Mouse (Mus musculus) CH12.LX (cell line): ENCODE measurements around the gene Car5a. TPM values are rescaled to one million over a fixed set of nuclear protein-coding genes. Genes with fewer than 3 reads are reported as not detected.
A peak's percentile ranks its signal among the peaks of the same experiment; 100 is the strongest.

Experiments
- DNase-seq: peaks from one replicate; pipeline ENCODE4 v3.0.0-alpha.2; 2013; ENCODE audit errors: extremely low read depth
- H3K27ac ChIP-seq: 2 replicates; pipeline ENCODE4 v1.5.1; 2012; ENCODE audit warnings: low read depth, mild to moderate bottlenecking, control low read depth, moderate library complexity; ENCODE audit not compliant: insufficient read depth
- H3K27me3 ChIP-seq: replicated peaks from 2 replicates; pipeline ENCODE3; 2012; ENCODE audit warnings: inconsistent platforms
- H3K36me3 ChIP-seq, 2 experiments: replicated peaks in 1 of 2; 2 replicates each; pipeline versions ENCODE3 to v1.6.1; 2012; ENCODE audit warnings: inconsistent platforms in 1 of 2, low read length in 1 of 2, mild to moderate bottlenecking in 1 of 2, mixed read lengths in 1 of 2, moderate library complexity in 1 of 2; ENCODE audit not compliant: control insufficient read depth in 1 of 2, insufficient read depth in 1 of 2
- H3K4me1 ChIP-seq, 2 experiments: 2 replicates each; pipeline ENCODE4 v1.6.1; 2012; ENCODE audit warnings: inconsistent platforms in 1 of 2, moderate library complexity in 1 of 2; ENCODE audit not compliant: insufficient read depth in 2 of 2, control insufficient read depth in 1 of 2
- H3K4me2 ChIP-seq: 2 replicates; pipeline ENCODE4 v1.6.1; 2012; ENCODE audit warnings: low read depth, mild to moderate bottlenecking, control low read depth; ENCODE audit not compliant: poor library complexity, insufficient read depth, severe bottlenecking
- H3K4me3 ChIP-seq, 3 experiments: fragments of 150-350 bp in 1 of 3; sonication (generic) in 1 of 3; replicated peaks in 1 of 3; 2 replicates each; pipeline versions ENCODE3 to v1.5.1; 2011 to 2012; ENCODE audit warnings: low read depth in 2 of 3, low read length in 2 of 3, mild to moderate bottlenecking in 2 of 3, moderate library complexity in 2 of 3, control low read depth in 1 of 3, improper control_type of control experiment in 1 of 3, inconsistent platforms in 1 of 3, mixed read lengths in 1 of 3; ENCODE audit not compliant: poor library complexity in 1 of 3
- H3K79me2 ChIP-seq: replicated peaks from 2 replicates; pipeline ENCODE4 v1.6.1; 2012; ENCODE audit warnings: mild to moderate bottlenecking, moderate library complexity; ENCODE audit not compliant: control insufficient read depth, poor library complexity, insufficient read depth, severe bottlenecking; ENCODE audit errors: extremely low read depth
- H3K9ac ChIP-seq: 2 replicates; pipeline ENCODE4 v1.6.1; 2012; ENCODE audit warnings: low read depth, mild to moderate bottlenecking, control low read depth, moderate library complexity; ENCODE audit not compliant: insufficient read depth
- H3K9me3 ChIP-seq: replicated peaks from 2 replicates; pipeline ENCODE3; 2012; ENCODE audit warnings: low read length, inconsistent platforms, mixed read lengths
- BHLHE40 ChIP-seq: IDR thresholded peaks from 2 replicates; pipeline ENCODE4 v1.6.1; 2011; ENCODE audit warnings: mild to moderate bottlenecking, low read depth, low read length, improper control_type of control experiment
- CHD1 ChIP-seq: IDR thresholded peaks from 2 replicates; pipeline ENCODE4 v1.6.1; 2012; ENCODE audit warnings: low read depth, low read length, improper control_type of control experiment, inconsistent platforms
- CHD2 ChIP-seq: IDR thresholded peaks from 2 replicates; pipeline ENCODE4 v1.6.1; 2011; ENCODE audit warnings: low read length, improper control_type of control experiment
- E2F4 ChIP-seq: IDR thresholded peaks from 2 replicates; pipeline ENCODE4 v1.6.1; 2011; ENCODE audit warnings: low read depth, low read length, improper control_type of control experiment; ENCODE audit not compliant: insufficient replicate concordance
- ELF1 ChIP-seq: IDR thresholded peaks from 2 replicates; pipeline ENCODE4 v1.6.1; 2014; ENCODE audit warnings: low read depth, mild to moderate bottlenecking, inconsistent platforms, low read length, improper control_type of control experiment
- EP300 ChIP-seq: IDR thresholded peaks from 2 replicates; pipeline ENCODE4 v1.6.1; 2011; ENCODE audit warnings: low read length, improper control_type of control experiment
- ETS1 ChIP-seq: conservative IDR thresholded peaks from 2 replicates; pipeline ENCODE4 v1.6.1; 2012; ENCODE audit warnings: low read depth, mild to moderate bottlenecking, inconsistent platforms, low read length, improper control_type of control experiment, moderate library complexity
- IRF4 ChIP-seq: IDR thresholded peaks from 2 replicates; pipeline ENCODE4 v1.6.1; 2014; ENCODE audit warnings: low read depth, mild to moderate bottlenecking, inconsistent platforms, low read length, improper control_type of control experiment
- MAFK ChIP-seq: IDR thresholded peaks from 2 replicates; pipeline ENCODE4 v1.6.1; 2011; ENCODE audit warnings: low read length, improper control_type of control experiment; ENCODE audit not compliant: insufficient replicate concordance
- MXI1 ChIP-seq: IDR thresholded peaks from 2 replicates; pipeline ENCODE4 v1.6.1; 2011; ENCODE audit warnings: mild to moderate bottlenecking, low read depth, low read length, improper control_type of control experiment
- MYC ChIP-seq: IDR thresholded peaks from 2 replicates; pipeline ENCODE4 v1.6.1; 2011; ENCODE audit warnings: low read depth, mild to moderate bottlenecking, improper control_type of control experiment, low read length
- NELFE ChIP-seq: IDR thresholded peaks from 2 replicates; pipeline ENCODE4 v1.6.1; 2011; ENCODE audit warnings: low read depth, low read length, improper control_type of control experiment
- NRF1 ChIP-seq: IDR thresholded peaks from 2 replicates; pipeline ENCODE4 v1.6.1; 2014; ENCODE audit warnings: low read depth, mild to moderate bottlenecking, inconsistent platforms, low read length, improper control_type of control experiment, moderate library complexity
- PAX5 ChIP-seq: IDR thresholded peaks from 2 replicates; pipeline ENCODE4 v1.6.1; 2012; ENCODE audit warnings: low read length, inconsistent platforms, mixed read lengths
- POLR2A ChIP-seq: IDR thresholded peaks from 2 replicates; pipeline ENCODE4 v1.6.1; 2011; ENCODE audit warnings: low read depth, mild to moderate bottlenecking, improper control_type of control experiment, low read length
- RCOR1 ChIP-seq: conservative IDR thresholded peaks from 2 replicates; pipeline ENCODE4 v1.6.1; 2012; ENCODE audit warnings: low read depth, mild to moderate bottlenecking, inconsistent platforms, low read length, improper control_type of control experiment
- SMC3 ChIP-seq: IDR thresholded peaks from 2 replicates; pipeline ENCODE4 v1.6.1; 2011; ENCODE audit warnings: low read depth, low read length, improper control_type of control experiment
- TBP ChIP-seq: conservative IDR thresholded peaks from 2 replicates; pipeline ENCODE4 v1.6.1; 2011; ENCODE audit warnings: low read depth, low read length, improper control_type of control experiment
- USF1 ChIP-seq: IDR thresholded peaks from 2 replicates; pipeline ENCODE4 v1.6.1; 2014; ENCODE audit warnings: low read depth, mild to moderate bottlenecking, inconsistent platforms, low read length, improper control_type of control experiment
- USF2 ChIP-seq: conservative IDR thresholded peaks from 2 replicates; pipeline ENCODE4 v1.6.1; 2011; ENCODE audit warnings: low read depth, low read length, improper control_type of control experiment
- ZKSCAN1 ChIP-seq: IDR thresholded peaks from 2 replicates; pipeline ENCODE4 v1.6.1; 2012; ENCODE audit warnings: low read depth, inconsistent platforms, low read length, improper control_type of control experiment, borderline replicate concordance
- ZMIZ1 ChIP-seq: IDR thresholded peaks from 2 replicates; pipeline ENCODE4 v1.6.1; 2012; ENCODE audit warnings: low read depth, mild to moderate bottlenecking, inconsistent platforms, low read length, improper control_type of control experiment
- ZNF384 ChIP-seq: IDR thresholded peaks from 2 replicates; pipeline ENCODE4 v1.6.1; 2012; ENCODE audit warnings: low read depth, low read length, improper control_type of control experiment, inconsistent platforms
- dilution Hi-C: fragments of 300-500 bp; cut with MboI; formaldehyde crosslinking; loops from 2 replicates; pipeline ENCODE4 v1.14.3; 2020; ENCODE audit warnings: low sequenced_read_pairs; ENCODE audit not compliant: extremely low pct_unique_long_range_greater_than_20kb, extremely low pct_ligation_motif_present
- in situ Hi-C: fragments of 300-500 bp; cut with MboI; formaldehyde crosslinking; loops from 3 replicates; pipeline ENCODE4 v1.14.3; 2019; ENCODE audit warnings: low sequenced_read_pairs, low pct_ligation_motif_present, low pct_unique_long_range_greater_than_20kb, mixed read lengths
- polyA plus RNA-seq: library from polyadenylated mRNA; unstranded; fragments of >175 nt; gene quantifications from 2 replicates; pipeline ENCODE4 v1.2.1, GENCODE M21; 2012; ENCODE audit warnings: low read depth; ENCODE audit not compliant: insufficient read length
- total RNA-seq, 2 experiments: library from RNA; depleted of rRNA; stranded (reverse); fragments of 300-350 nt in 1 of 2; fragments of >200 nt in 1 of 2; gene quantifications; 2 replicates each; pipeline ENCODE4 v1.2.3; 2012 to 2014

Car5a gene
- total and polyA plus RNA-seq, 3 experiments = 1.6 to 9.7 TPM; not detected in 1

DNA sequence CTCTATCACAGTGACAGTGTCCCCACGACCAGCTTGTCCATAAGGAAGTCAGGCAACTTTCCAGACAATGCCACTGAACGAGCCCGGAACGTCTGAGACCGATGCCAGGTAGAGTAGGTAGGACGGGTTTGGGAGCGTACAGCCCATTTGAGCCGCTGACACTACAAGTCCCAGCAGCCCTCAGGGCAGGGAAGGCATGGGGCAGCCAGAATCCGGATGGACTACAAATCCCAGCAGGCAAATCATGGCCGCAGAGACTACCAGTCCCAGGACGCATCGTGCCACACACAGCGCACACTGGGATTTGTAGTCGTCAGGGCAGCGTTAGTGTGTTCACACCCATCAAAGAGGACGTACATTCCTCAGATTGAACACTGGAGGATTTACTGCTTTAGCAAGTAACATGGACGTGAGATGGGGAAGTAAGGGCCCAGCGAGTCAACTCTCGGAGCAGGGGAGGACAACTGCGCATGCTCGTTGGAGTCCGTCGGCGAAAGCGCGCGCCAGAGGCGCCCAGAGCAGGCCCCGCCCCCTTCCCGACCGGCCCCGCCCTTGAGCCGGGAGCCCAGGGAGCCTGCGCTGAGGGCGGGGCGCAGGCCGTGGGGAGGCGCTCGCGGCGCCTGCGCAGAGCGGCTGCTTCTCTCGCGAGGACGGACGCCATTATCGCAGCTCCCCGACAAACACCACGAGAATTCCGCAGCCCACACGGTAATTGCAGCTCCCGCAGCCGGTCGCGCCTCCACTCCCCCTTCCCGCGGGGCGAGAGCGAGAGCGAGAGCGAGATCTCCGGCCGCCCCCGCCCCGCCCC lies 5.4 kb upstream of the Car5a start (continued):
- peak; percentile 83 for TF ChIP-seq IRF4
- TF ChIP-seq, all 38 proteins: peak for 21

DNA sequence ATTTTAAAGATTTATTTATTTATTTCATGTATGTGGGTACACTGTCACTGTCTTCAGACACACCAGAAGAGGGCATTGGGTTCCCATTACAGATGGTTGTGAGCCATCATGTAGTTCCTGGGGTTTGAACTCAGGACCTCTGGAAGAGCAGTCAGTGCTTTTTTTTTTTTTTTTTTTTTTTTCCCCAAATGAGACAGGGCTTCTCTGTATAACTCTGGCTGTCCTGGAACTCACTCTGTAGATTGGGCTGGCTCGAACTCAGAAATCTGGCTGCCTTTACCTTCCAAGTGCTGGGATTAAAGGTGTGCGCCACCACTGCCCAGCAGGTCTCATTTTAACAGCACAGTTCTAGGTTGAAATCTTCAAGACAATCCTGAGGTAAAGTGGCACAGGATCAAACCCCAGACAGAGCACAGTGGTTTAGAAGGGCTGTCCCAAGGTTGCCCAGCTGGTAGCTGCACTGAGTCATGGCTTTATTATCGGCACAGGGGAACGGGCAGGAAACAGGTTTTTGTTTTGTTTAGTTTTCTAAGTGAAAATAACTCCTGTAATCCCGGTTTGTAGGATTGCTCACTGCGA lies 4.6 kb upstream of the Car5a start, which contains the start of gene Banp:
TSS of gene Banp (plus strand) at position 529 of the 579 bp plus-strand sequence.
- Histone ChIP-seq H3K9me3 (no peaks in the 10 kb centered on the region), H3K9ac (peak within 1 kb of the TSS; percentile 100), H3K4me2 (peak within 1 kb of the TSS; percentile 69), H3K27ac (peak within 1 kb of the TSS; percentile 93), H3K79me2 (peaks cover 34% of the 10 kb centered on the region), H3K36me3 (peaks cover 9 to 20% of the 10 kb centered on the region in 2 experiments), H3K4me1 (peaks cover 14 to 39% of the 10 kb centered on the region in 2 experiments), H3K4me3 (peak within 1 kb of the TSS; percentile 63 to 99 (median 97)), H3K27me3 (peaks cover 17% of the 10 kb centered on the region)
- no peak for DNase-seq
- TF ChIP-seq TBP (0 out of 2 replicates have a peak, but pooled peaks have one; percentile 8), NELFE (0 out of 2 replicates have a peak, but pooled peaks have one; percentile 17), ZMIZ1 (no peak), CHD1 (0 out of 2 replicates have a peak, but pooled peaks have one; percentile 61), ZNF384 (peak; percentile 56)
- dilution Hi-C loops (no loop called here), in situ Hi-C loops (loop anchor here (10.0 kb wide), 1 partner anchor 365 kb away; no protein-coding TSS in a partner anchor)

DNA sequence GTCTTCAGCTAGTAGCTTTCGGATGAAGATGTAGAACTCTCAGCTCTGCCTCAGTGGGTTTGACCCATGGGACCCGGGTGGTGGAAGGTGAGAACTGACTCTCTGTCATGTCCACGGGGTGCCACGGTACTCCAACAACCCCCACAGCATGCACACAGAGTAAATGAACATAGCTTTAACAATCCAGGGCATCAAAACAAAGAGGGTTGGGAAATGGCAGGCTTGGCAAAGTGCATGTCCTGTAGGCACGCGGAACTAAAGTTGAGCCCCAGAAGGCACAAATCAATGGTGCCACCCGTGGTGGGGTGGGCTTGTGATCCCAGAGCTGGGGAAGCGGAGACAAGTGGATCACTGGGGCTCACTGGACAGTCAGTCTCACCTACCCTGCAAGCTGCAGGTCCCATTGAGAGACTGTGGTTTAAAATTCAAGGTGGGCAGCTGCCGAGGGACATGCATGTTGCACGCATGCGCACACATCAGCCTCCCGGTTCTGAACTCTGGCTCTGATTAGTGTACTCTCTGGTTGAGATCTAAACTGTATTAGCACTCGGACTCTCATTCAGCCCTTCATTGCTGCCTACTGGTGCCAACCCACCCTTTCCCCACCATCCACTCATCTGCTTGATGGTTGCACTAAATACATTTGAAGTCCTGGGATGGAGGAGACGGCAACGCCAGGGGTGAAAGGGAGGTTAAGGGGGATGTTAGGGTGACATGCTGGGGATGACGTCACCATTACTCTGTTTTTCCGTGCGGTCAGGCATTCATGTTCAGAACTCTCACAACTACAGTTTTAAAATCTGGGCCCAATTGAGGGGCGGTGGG lies 3.8 kb upstream of the Car5a start:
- no peaks in the 10 kb centered on the region for H3K9me3 ChIP-seq
- peaks cover 8 to 32% of the 10 kb centered on the region in 2 experiments for H3K4me1 ChIP-seq
- peaks cover 4 to 13% of the 10 kb centered on the region in 2 experiments for H3K36me3 ChIP-seq
- peak overlapping the region; percentile 79 for H3K27ac ChIP-seq
- dilution Hi-C loops (no loop called here), in situ Hi-C loops (loop anchor here (10.0 kb wide), 1 partner anchor 364 kb away; no protein-coding TSS in a partner anchor)
- H3K4me3 ChIP-seq = peak overlapping the region; percentile 54 to 63 (median 59)
- H3K27me3 ChIP-seq = peaks cover 24% of the 10 kb centered on the region
- peak; percentile 85 for DNase-seq
- peaks cover 26% of the 10 kb centered on the region for H3K79me2 ChIP-seq
- peak overlapping the region; percentile 69 for H3K4me2 ChIP-seq
- H3K9ac ChIP-seq = peak overlapping the region; percentile 78
- TF ChIP-seq USF1 (no peak), USF2 (no peak), RCOR1 (0 out of 2 replicates have a peak, but pooled peaks have one; percentile 43), PAX5 (no peak), POLR2A (peak; percentile 54), CHD1 (peak; percentile 57; the same call in 1 of the 2 replicates), NRF1 (peak; percentile 83), ETS1 (peak; percentile 89), EP300 (peak; percentile 87), ZNF384 (no peak), NELFE (0 out of 2 replicates have a peak, but pooled peaks have one; percentile 9), TBP (0 out of 2 replicates have a peak, but pooled peaks have one; percentile 41), CHD2 (no peak; the same call in 1 of the 2 replicates), ELF1 (0 out of 2 replicates have a peak, but pooled peaks have one; percentile 4), BHLHE40 (peak; percentile 74), MXI1 (peak; percentile 58; the same call in 1 of the 2 replicates), ZMIZ1 (no peak; the same call in 1 of the 2 replicates), MYC (peak; percentile 80), E2F4 (no peak), MAFK (peak; percentile 26; the same call in 1 of the 2 replicates), SMC3 (no peak), ZKSCAN1 (no peak)
